In genomic region chrX:167382047-167382853, GRCm38 (mm10) we compare ENCODE assay signal across 8 mouse cellular contexts. TPM values are rescaled to one million over a fixed set of nuclear protein-coding genes. Genes with fewer than 3 reads are reported as not detected.
DNase-seq lines count a peak whose midpoint lies in the region; ATAC-seq and TF ChIP-seq lines count a peak whose summit lies in the region.

Gene Prps2, minus strand, starts transcription at chrX:167382749.

- H3K4me2 ChIP-seq in embryonic facial prominence, embryonic 12.5 days (replicated peaks) = peak within 1 kb of the TSS; percentile 64
- H3K4me2 ChIP-seq in limb, embryonic 14.5 days (replicated peaks; ENCODE audit: low read depth, low read length, severe bottlenecking) = peak within 1 kb of the TSS; percentile 61
- H3K4me2 ChIP-seq in midbrain, embryonic 15.5 days = peak within 1 kb of the TSS; percentile 84

- 24% methylated on average over 43 of the region's 47 CpGs for WGBS in embryonic facial prominence, embryonic 12.5 days
- under 1% methylated on average over 45 of the region's 47 CpGs for WGBS in kidney, adult 2 months
- 12% methylated on average over 43 of the region's 47 CpGs for WGBS in limb, embryonic 14.5 days
- WGBS in midbrain, embryonic 15.5 days = 27% methylated on average over 41 of the region's 47 CpGs
- 23% methylated on average over 47 of the region's 47 CpGs for WGBS in spleen, adult 2 months

- peaks cover 21% of the 10 kb centered on the region; the same call in 1 of the 2 replicates for H3K27me3 ChIP-seq in embryonic facial prominence, embryonic 12.5 days
- no peaks in the 10 kb centered on the region for H3K27me3 ChIP-seq in kidney, adult 2 months (replicated peaks; ENCODE audit: control insufficient read depth, insufficient read depth, low read length)
- H3K27me3 ChIP-seq in limb, embryonic 14.5 days (ENCODE audit: control insufficient read depth, insufficient read depth, low read length) = no peaks in the 10 kb centered on the region
- peaks cover 22% of the 10 kb centered on the region for H3K27me3 ChIP-seq in midbrain, embryonic 15.5 days (replicated peaks)
- H3K27me3 ChIP-seq in spleen, adult 2 months (ENCODE audit: control insufficient read depth, insufficient read depth, low read length) = no peaks in the 10 kb centered on the region

- H3K36me3 ChIP-seq in embryonic facial prominence, embryonic 12.5 days = no peaks in the 10 kb centered on the region
- H3K36me3 ChIP-seq in kidney, adult 2 months (ENCODE audit: control insufficient read depth, insufficient read depth, low read length) = no peaks in the 10 kb centered on the region
- H3K36me3 ChIP-seq in limb, embryonic 14.5 days (ENCODE audit: control insufficient read depth, insufficient read depth, low read length) = no peaks in the 10 kb centered on the region
- H3K36me3 ChIP-seq in midbrain, embryonic 15.5 days (replicated peaks) = no peaks in the 10 kb centered on the region
- no peaks in the 10 kb centered on the region for H3K36me3 ChIP-seq in spleen, adult 2 months (ENCODE audit: control insufficient read depth, insufficient read depth, low read length)

- peak; percentile 29 for DNase-seq in urinary bladder, adult 2 months (ENCODE audit: low spot score)
- no peak for DNase-seq in urinary bladder, postnatal 10 days (ENCODE audit: low spot score)
- DNase-seq in heart, adult 18-20 months = peak; percentile 28 to 39
- DNase-seq in kidney, adult 2 months = peak; percentile 56
- DNase-seq in limb, embryonic 14.5 days (ENCODE audit: low spot score) = peak; percentile 35
- peak in 1 of 2 experiments; percentile 32 for DNase-seq in spleen, adult 2 months (ENCODE audit: low read depth in 1 of 2, low spot score in 2 of 2)

- H3K4me3 ChIP-seq in embryonic facial prominence, embryonic 12.5 days = peak within 1 kb of the TSS; percentile 53
- H3K4me3 ChIP-seq in kidney, adult 2 months (ENCODE audit: insufficient read depth, low read depth, low read length) = peak within 1 kb of the TSS; percentile 87
- H3K4me3 ChIP-seq in limb, embryonic 14.5 days (replicated peaks; ENCODE audit: low read length) = peak within 1 kb of the TSS; percentile 50
- peak within 1 kb of the TSS; percentile 57 for H3K4me3 ChIP-seq in midbrain, embryonic 15.5 days
- peak within 1 kb of the TSS; percentile 77 for H3K4me3 ChIP-seq in spleen, adult 2 months (ENCODE audit: extremely low read depth, insufficient read depth, insufficient read length)

- no peak for TF ChIP-seq CTCF in kidney, adult 2 months (conservative IDR thresholded peaks at IDR 0.05; ENCODE audit: insufficient read depth, insufficient read length, low read depth, low read length)
- TF ChIP-seq CTCF in spleen, adult 2 months (IDR thresholded peaks at IDR 0.05; ENCODE audit: extremely low read depth, insufficient read depth, insufficient read length, insufficient replicate concordance) = no peak

- H3K4me1 ChIP-seq in embryonic facial prominence, embryonic 12.5 days = no peaks in the 10 kb centered on the region
- H3K4me1 ChIP-seq in kidney, adult 2 months (ENCODE audit: control insufficient read depth, insufficient read depth, low read length) = no peaks in the 10 kb centered on the region
- H3K4me1 ChIP-seq in limb, embryonic 14.5 days (ENCODE audit: control insufficient read depth, insufficient read depth, low read length) = no peaks in the 10 kb centered on the region
- H3K4me1 ChIP-seq in midbrain, embryonic 15.5 days = no peaks in the 10 kb centered on the region
- no peaks in the 10 kb centered on the region; the same call in 1 of the 2 replicates for H3K4me1 ChIP-seq in spleen, adult 2 months (ENCODE audit: control insufficient read depth, insufficient read depth, insufficient read length)

- TF ChIP-seq POLR2A in kidney, adult 2 months (IDR thresholded peaks at IDR 0.05; ENCODE audit: low read depth, low read length) = no peak
- no peak for TF ChIP-seq POLR2A in limb, embryonic 14.5 days (IDR thresholded peaks at IDR 0.05; ENCODE audit: borderline replicate concordance, extremely low read depth, insufficient read depth, insufficient read length)
- 0 out of 2 replicates have a peak, but pooled peaks have one; percentile 11 for TF ChIP-seq POLR2A in spleen, adult 2 months (IDR thresholded peaks at IDR 0.05; ENCODE audit: low read depth, low read length)

- H3K27ac ChIP-seq in embryonic facial prominence, embryonic 12.5 days = no peak within 1 kb of the TSS
- H3K27ac ChIP-seq in kidney, adult 2 months (ENCODE audit: insufficient read depth, low read depth, low read length) = peak within 1 kb of the TSS; percentile 81
- H3K27ac ChIP-seq in limb, embryonic 14.5 days (replicated peaks; ENCODE audit: low read depth, low read length) = peak within 1 kb of the TSS; percentile 33; the same call in 1 of the 2 replicates
- H3K27ac ChIP-seq in midbrain, embryonic 15.5 days = no peak within 1 kb of the TSS
- H3K27ac ChIP-seq in spleen, adult 2 months (ENCODE audit: insufficient read depth, low read length) = peak within 1 kb of the TSS; percentile 81

- H3K9me3 ChIP-seq in embryonic facial prominence, embryonic 12.5 days = no peaks in the 10 kb centered on the region
- H3K9me3 ChIP-seq in limb, embryonic 14.5 days (ENCODE audit: control insufficient read depth, low read length) = no peaks in the 10 kb centered on the region
- H3K9me3 ChIP-seq in midbrain, embryonic 15.5 days = no peaks in the 10 kb centered on the region

- peak; percentile 89 for ATAC-seq in embryonic facial prominence, embryonic 12.5 days (ENCODE audit: insufficient number of reproducible peaks, insufficient read depth, low FRiP score, low TSS enrichment)
- ATAC-seq in limb, embryonic 14.5 days (ENCODE audit: low FRiP score, low read depth) = peak; percentile 83
- ATAC-seq in midbrain, embryonic 15.5 days (replicated peaks) = peak; percentile 95

- peak within 1 kb of the TSS; percentile 60 for H3K9ac ChIP-seq in embryonic facial prominence, embryonic 12.5 days
- peak within 1 kb of the TSS; percentile 65 for H3K9ac ChIP-seq in limb, embryonic 14.5 days (ENCODE audit: low read depth, low read length, severe bottlenecking)
- H3K9ac ChIP-seq in midbrain, embryonic 15.5 days = peak within 1 kb of the TSS; percentile 43

RNA-seq across cellular contexts. Expression of gene Prps2, which starts in this region (rescaled TPM):
- 13.4 and 14.9 TPM in 2 replicates for polyA plus RNA-seq in urinary bladder, adult 2 months (2012; rRNA removed)
- 14.9 and 16.4 TPM in 2 replicates for polyA plus RNA-seq in embryonic facial prominence, embryonic 12.5 days (2016; fragmentation: Nextera tagmentation; extraction: Ambion mirVana)
- total RNA-seq in heart, adult 18-20 months (2021) = 10 to 100 TPM; 15.1 to 25.0 TPM
- 26.8 and 31.7 TPM in 2 replicates for polyA plus RNA-seq in kidney, adult 2 months (2012; rRNA removed)
- 9.7 and 9.9 TPM in 2 replicates for polyA plus RNA-seq in limb, embryonic 14.5 days (2012; rRNA removed)
- 13.3 and 13.7 TPM in 2 replicates for polyA plus RNA-seq in limb, embryonic 14.5 days (2014; fragmentation: Nextera tagmentation; extraction: Ambion mirVana)
- 6.9 and 7.0 TPM in 2 replicates for polyA plus RNA-seq in midbrain, embryonic 15.5 days (2015; fragmentation: Nextera tagmentation; extraction: Ambion mirVana)
- polyA plus RNA-seq in spleen, adult 2 months (2012; rRNA removed) = 19.7 and 26.6 TPM in 2 replicates

Comparison
In these comparisons a context has a peak if more than half of its experiments do, and no peak if none do; other contexts are left out.
1. H3K27ac ChIP-seq: peak in kidney, adult 2 months (single experiment), limb, embryonic 14.5 days (single experiment) and spleen, adult 2 months (single experiment); none in embryonic facial prominence, embryonic 12.5 days (single experiment) and midbrain, embryonic 15.5 days (single experiment).
2. Peak in every context shown above with its lines, with median percentiles within 50 percentile points of each other: ATAC-seq, H3K4me2 ChIP-seq, H3K4me3 ChIP-seq and H3K9ac ChIP-seq.